Mouse (Mus musculus) spleen, adult 12 weeks (tissue): Measurements from ENCODE around the gene Coq9.
A peak's percentile ranks its signal among the peaks of the same experiment; 100 is the strongest.
"Not testable (repeated sequence)": the region's sequence is repeated elsewhere in the genome, so short reads cannot be mapped to it uniquely, and the experiment has no call there.

Experiments used
- DNase-seq: peaks from one replicate; pipeline ENCODE4 v3.0.0; 2022; ENCODE audit warnings: low spot score

Gene Coq9

GRCm38 (mm10) chr8:94822637-94823560 lies 15.2 kb upstream of the Coq9 start:
- peak; percentile 52 for DNase-seq

GRCm38 (mm10) chr8:94825170-94825569 lies 13.0 kb upstream of the Coq9 start:
- DNase-seq: no peak

GRCm38 (mm10) chr8:94826210-94826609 lies 11.9 kb upstream of the Coq9 start:
- DNase-seq: no peak

GRCm38 (mm10) chr8:94828284-94828683 lies 9.8 kb upstream of the Coq9 start:
- DNase-seq: no peak

GRCm38 (mm10) chr8:94833901-94834405 lies 4.2 kb upstream of the Coq9 start:
- not testable (repeated sequence) for DNase-seq

- not testable (repeated sequence) for DNase-seq
Observed at GRCm38 (mm10) chr8:94835751-94836150, 2.4 kb upstream of the Coq9 start.

GRCm38 (mm10) chr8:94836456-94837240 lies 1.5 kb upstream of the Coq9 start:
- DNase-seq: no peak

- no peak for DNase-seq
Observed at GRCm38 (mm10) chr8:94838600-94838999, 479 bp downstream of the Coq9 start.

- no peak for DNase-seq
Observed at GRCm38 (mm10) chr8:94841183-94841582, 3.1 kb downstream of the Coq9 start.

GRCm38 (mm10) chr8:94850049-94850448 lies 11.9 kb downstream of the Coq9 start:
- no peak for DNase-seq

GRCm38 (mm10) chr8:94854761-94855160 lies 16.6 kb downstream of the Coq9 start:
- DNase-seq: not testable (repeated sequence)

GRCm38 (mm10) chr8:94857011-94857345 lies 18.9 kb downstream of the Coq9 start:
- DNase-seq: no peak

GRCm38 (mm10) chr8:94857346-94858173 lies 19.4 kb downstream of the Coq9 start, which contains the start of gene Polr2c:
Gene Polr2c, plus strand, starts transcription at chr8:94857450.
- DNase-seq: peak; percentile 86

GRCm38 (mm10) chr8:94861352-94861910 lies 23.3 kb downstream of the Coq9 start:
- DNase-seq: peak; percentile 69

GRCm38 (mm10) chr8:94862487-94863220 lies 24.5 kb downstream of the Coq9 start:
- no peak for DNase-seq

- no peak for DNase-seq
Observed at GRCm38 (mm10) chr8:94863897-94864673, 26.0 kb downstream of the Coq9 start.

- no peak for DNase-seq
Observed at GRCm38 (mm10) chr8:94865292-94865691, 27.2 kb downstream of the Coq9 start.

GRCm38 (mm10) chr8:94866921-94867320 lies 28.8 kb downstream of the Coq9 start:
- DNase-seq: no peak

- DNase-seq: no peak
Observed at GRCm38 (mm10) chr8:94869146-94869545, 31.0 kb downstream of the Coq9 start.

GRCm38 (mm10) chr8:94870003-94870402 lies 31.9 kb downstream of the Coq9 start:
- DNase-seq: no peak
